Mouse (Mus musculus): ENCODE results near the gene Icam5.

- TF ChIP-seq POLR2A (IDR thresholded peaks at IDR 0.05; ENCODE audit: low read depth, low read length), result no peak
- TF ChIP-seq CTCF (IDR thresholded peaks at IDR 0.05; ENCODE audit: borderline replicate concordance, insufficient read depth, low read length), result no peak
Observed at GRCm38 (mm10) chr9:21051578-21051977, 19.7 kb downstream of the Icam5 start.

Measured in embryonic fibroblast, embryonic 13.5 days (primary cell).